Mouse (Mus musculus): ENCODE measurements at regions not wholly inside any gene's neighbourhood (a gene's known extent, or its start where the extent isn't known, plus 50 kb on each side); places are given as distances from the start of the nearest gene placed in this dataset.
A peak's percentile ranks its signal among the peaks of the same experiment; 100 is the strongest.

GRCm38 (mm10) chr15:93712594-93712993 is 116.9 kb upstream of the Prickle1 start:
- no peak for DNase-seq (ENCODE audit: extremely low spot score, low read depth, low spot score)

DNA sequence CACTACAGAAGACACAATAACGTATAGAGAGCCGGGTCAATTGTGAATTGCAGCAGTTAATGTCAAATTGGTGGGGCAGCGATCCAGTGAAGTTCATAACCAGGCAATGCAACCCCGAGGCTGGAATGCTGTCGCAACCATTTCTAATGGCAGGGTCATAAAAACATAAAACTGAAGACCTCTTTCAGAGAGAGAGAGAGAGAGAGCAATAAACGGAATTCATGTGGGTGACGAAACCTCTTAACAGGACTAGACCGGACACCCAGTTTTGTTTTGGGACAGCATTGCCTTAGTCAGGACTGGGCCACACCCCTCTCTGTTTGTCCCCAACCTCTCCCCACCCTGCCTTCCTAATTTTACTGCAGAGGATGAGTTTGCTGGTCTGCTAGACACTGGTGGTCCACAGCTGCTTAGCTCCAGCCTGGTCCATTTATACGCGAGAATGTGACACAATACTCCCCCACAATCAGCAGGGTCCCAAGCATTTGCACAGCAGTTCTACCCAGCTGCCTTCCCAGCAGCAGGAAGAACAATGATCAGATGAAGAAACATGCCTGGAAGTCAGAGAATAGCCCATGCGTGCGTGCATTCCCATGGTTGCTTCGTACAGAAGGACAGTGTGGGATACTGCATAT is 115.6 kb upstream of the Prickle1 start:
- DNase-seq (ENCODE audit: extremely low spot score, low read depth, low spot score) = no peak

GRCm38 (mm10) chr15:93710493-93711149 is 114.9 kb upstream of the Prickle1 start:
- DNase-seq (ENCODE audit: extremely low spot score, low read depth, low spot score) = no peak

- DNase-seq (ENCODE audit: extremely low spot score, low read depth, low spot score) = no peak
Observed at GRCm38 (mm10) chr15:93706366-93706930, 110.8 kb upstream of the Prickle1 start.

- DNase-seq (ENCODE audit: extremely low spot score, low read depth, low spot score) = no peak
Observed at GRCm38 (mm10) chr15:93705651-93706050, 110.0 kb upstream of the Prickle1 start.

DNA sequence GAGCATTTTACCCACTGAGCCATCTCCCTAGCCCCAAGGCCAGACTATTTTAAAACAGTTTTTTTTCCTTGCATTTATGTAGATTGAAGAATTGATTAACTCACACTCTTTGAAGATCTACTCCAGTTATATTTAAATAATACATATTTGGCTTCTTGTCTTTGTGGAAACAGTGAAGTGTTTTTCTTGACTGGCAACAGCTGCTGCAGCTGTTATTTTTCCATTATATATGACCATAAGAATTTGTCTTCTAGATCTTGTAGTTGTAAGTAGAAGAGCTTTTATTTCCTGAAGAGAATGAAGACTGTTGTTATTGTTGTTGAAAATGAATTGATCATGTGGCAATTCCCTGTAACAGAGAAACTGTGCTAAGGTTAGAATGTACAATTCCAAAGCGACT is 109.4 kb upstream of the Prickle1 start:
- no peak for DNase-seq (ENCODE audit: extremely low spot score, low read depth, low spot score)

DNA sequence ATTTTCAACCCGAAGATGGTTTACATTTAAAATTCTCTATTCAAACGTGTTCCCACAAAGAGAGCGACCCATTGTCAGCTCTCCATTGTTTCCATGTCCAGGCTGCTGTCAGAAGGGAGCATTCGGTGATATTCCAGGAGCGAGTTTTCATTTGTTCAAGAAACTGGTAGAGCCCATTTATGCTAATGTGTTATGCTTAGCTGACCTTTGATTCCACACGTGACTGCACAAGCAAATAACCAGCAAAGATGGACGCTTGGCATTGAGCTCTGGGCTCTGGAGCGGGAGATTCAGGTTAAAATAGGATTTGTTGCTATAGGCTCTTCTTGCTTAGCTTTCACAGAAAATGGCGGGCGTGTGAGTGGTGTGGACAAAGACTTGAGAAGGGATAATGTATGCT is 105.3 kb upstream of the Prickle1 start:
- DNase-seq (ENCODE audit: extremely low spot score, low read depth, low spot score) = no peak

DNA sequence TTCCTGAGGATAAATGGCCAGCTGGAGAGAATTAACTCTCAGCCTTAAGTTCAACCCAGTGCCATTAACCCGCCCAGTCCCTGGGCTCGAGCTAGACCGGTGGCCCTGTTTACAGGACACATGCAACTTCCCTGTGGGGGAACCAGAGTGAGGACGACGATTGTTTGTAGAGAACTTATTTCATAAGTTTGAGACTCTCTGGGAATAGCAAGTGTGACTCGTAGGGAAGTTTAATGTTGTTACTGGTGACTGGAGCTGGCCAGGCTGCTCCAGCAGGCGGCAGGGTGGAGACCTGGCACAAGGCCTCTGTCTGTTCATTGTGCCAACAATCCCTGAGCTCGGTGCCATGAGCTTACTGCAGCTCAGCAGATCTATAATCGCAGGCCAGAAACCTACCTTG is 104.3 kb upstream of the Prickle1 start:
- DNase-seq (ENCODE audit: extremely low spot score, low read depth, low spot score) = no peak

GRCm38 (mm10) chr15:93698182-93698822 is 102.6 kb upstream of the Prickle1 start:
- DNase-seq (ENCODE audit: extremely low spot score, low read depth, low spot score) = no peak

DNA sequence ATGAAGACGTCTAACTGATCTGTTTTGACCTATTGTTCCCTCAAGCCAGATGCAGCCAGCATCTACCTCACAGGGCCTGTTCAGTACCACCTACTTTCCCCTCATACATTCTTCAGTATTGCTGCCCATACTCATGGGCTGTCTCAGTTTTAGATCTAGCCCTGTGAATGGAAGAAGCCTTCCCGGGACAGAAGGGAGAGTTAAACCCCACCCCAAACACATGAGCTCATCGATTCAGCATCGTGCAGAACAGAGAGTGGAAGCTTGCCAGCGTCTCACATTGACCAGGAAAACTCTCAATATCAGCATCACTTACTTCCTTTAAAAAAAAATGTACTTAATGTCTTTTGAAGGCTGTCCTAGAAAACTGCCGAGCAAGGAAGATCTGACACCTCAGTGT is 95.0 kb upstream of the Prickle1 start:
- DNase-seq (ENCODE audit: extremely low spot score, low read depth, low spot score) = no peak

GRCm38 (mm10) chr15:93690011-93690410 is 94.3 kb upstream of the Prickle1 start:
- no peak for DNase-seq (ENCODE audit: extremely low spot score, low read depth, low spot score)

DNA sequence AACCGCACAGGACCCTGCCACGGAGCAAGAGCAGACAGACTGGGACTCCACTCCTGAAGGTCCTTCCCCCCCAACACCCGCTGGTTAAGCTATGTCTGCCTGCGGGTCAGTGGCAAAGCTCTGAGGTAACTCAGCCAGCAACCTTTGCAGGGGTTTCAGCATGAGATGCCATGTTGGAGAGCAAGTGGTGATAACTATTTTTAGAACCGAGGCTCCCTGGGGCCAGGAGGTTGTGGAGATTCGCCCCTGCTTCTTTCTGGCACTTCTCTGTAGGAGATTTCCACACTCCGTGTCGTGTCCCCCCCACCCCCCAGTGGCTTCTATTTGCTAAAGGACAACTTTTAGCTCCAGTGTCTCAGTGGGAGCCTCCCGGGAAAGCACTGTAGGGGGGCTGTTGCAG is 90.7 kb upstream of the Prickle1 start:
- DNase-seq (ENCODE audit: extremely low spot score, low read depth, low spot score) = no peak

- DNase-seq (ENCODE audit: extremely low spot score, low read depth, low spot score) = no peak
Observed at GRCm38 (mm10) chr15:93681602-93682001, 85.9 kb upstream of the Prickle1 start.

- no peak for DNase-seq (ENCODE audit: extremely low spot score, low read depth, low spot score)
Observed at GRCm38 (mm10) chr15:93675624-93676023, 79.9 kb upstream of the Prickle1 start.

DNA sequence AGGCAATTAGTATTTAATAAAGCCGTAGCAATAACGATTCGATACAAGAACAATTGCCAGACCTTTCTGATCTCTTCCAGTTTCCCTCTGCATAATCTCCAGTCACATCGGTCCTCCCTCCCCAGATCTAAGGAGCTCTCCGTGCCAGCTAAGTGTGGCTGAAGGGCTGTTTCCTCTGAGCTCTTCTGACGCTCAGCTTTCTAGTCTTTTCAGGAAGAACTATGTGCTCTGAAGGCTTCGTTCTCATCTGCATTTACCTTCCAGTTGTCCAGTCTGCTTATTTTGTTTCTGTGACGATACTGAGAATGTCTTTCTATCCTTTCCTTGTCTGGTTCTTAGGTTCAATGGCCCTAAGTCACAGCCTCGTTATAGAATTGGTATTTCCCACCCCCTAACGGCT is 78.3 kb upstream of the Prickle1 start:
- no peak for DNase-seq (ENCODE audit: extremely low spot score, low read depth, low spot score)

DNA sequence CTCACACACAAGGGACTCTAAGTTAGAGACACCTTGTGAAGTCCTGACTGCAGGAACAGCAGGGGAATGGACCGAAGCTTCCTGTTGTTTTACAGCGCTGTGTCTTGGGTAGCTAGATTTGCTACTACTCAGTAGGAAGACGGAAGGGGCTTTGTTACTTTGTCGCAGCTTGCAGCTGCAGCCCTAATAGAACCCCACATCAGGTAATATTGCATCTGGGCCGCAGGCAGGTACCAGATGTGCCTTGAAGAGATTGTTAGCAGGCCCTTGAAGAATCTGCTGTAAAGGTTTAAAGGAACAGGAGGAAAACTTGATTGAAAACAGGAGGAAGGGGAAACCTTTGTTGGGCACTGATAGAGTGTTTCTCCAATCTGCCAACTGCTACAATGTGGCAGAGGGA is 68.2 kb upstream of the Prickle1 start:
- DNase-seq (ENCODE audit: extremely low spot score, low read depth, low spot score) = peak; percentile 42

GRCm38 (mm10) chr15:93662601-93663000 is 66.9 kb upstream of the Prickle1 start:
- DNase-seq (ENCODE audit: extremely low spot score, low read depth, low spot score) = no peak

GRCm38 (mm10) chr15:93661801-93662200 is 66.1 kb upstream of the Prickle1 start:
- no peak for DNase-seq (ENCODE audit: extremely low spot score, low read depth, low spot score)

- DNase-seq (ENCODE audit: extremely low spot score, low read depth, low spot score) = no peak
Observed at GRCm38 (mm10) chr15:93660952-93661648, 65.4 kb upstream of the Prickle1 start.

DNA sequence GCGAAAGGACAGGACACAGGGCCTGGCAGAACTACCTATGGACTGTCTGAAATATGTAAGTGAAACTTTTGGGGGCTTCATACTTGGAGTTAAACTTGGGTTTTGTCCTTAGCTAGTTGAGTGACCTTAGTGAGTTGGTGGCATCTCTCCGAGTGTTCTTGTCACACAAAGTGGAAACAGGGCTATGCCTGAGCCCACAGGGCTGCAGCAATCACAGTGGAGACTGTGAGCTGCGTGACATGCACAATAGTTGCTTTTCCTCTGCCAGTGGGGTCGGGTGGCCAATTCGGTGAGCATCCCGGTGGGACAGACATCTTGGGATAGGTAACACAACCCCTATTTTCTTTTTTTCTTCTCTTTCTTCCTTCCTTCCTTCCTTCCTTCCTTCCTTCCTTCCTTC is 61.5 kb upstream of the Prickle1 start:
- no peak for DNase-seq (ENCODE audit: extremely low spot score, low read depth, low spot score)

DNA sequence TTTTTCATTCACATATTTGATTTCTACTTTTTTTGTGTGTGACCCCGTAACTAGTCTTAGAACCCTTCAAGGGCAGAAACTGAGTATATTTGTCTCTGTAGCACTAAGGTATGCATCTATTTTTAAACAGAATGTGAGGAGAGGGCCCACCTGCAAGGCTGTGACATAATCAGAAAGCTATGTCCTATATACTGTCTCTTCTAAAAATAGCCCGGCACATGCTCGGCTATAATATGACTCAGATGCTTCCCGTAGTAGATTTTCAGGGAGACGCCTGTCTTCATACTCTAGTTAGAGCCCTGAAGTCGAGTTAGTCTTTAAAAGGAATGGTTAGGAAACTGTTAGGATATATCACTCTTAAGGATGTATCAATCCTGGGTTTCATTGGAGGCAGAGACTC is 61.0 kb upstream of the Prickle1 start:
- DNase-seq (ENCODE audit: extremely low spot score, low read depth, low spot score) = no peak

DNA sequence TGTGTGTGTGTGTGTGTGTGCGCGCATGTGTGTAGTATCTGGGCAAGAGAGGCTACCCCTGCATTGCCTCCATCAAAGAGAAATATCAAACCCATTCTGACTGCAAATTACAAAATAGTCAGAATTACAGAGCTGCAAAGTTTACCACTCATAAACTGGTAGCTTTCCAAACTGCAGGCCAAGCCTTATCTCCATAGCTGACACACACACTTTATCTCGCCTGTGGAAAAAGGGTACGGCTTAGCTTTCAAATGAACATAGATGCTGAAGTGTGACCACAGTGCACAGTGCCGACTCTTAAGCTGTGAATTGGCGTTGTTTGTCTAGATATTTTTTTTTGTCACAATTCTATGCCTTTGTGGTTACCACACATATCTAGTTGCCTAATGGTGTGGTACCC is 60.1 kb upstream of the Prickle1 start:
- no peak for DNase-seq (ENCODE audit: extremely low spot score, low read depth, low spot score)
